Mouse (Mus musculus): Measurements from ENCODE around the gene Itpr1.
A peak's percentile ranks its signal among the peaks of the same experiment; 100 is the strongest.

Itpr1 gene

GRCm38 (mm10) chr6:108212881-108213295, at the start of gene Itpr1:
Gene Itpr1, plus strand, starts transcription at chr6:108213096.
- DNase-seq (ENCODE audit: low spot score), result peak; percentile 99

DNA sequence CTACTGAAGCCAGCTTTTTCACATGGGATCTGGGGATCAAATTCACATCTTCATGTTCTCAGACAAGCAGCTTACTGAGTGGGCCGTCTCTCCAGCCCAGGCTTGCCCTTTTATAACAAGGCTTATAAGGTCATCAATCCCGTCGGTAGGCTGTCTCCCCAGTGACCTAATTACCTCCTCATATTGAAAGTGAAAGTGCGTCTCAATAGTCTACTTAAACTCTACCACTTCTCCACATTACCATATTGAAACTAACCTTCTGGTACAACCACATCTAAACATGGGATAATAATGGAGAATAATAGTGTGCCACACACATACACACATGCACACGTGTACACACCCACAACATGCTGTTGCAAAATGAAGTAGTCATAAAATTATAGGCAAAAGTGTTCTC, 48.0 kb upstream of the Itpr1 start:
- no peak for DNase-seq (ENCODE audit: low spot score)

- no peak for DNase-seq (ENCODE audit: low spot score)
These were observed 47.3 kb upstream of the Itpr1 start for GRCm38 (mm10) chr6:108165598-108165997.

- DNase-seq (ENCODE audit: low spot score), result no peak
These were observed 44.8 kb upstream of the Itpr1 start for GRCm38 (mm10) chr6:108167946-108168680.

DNA sequence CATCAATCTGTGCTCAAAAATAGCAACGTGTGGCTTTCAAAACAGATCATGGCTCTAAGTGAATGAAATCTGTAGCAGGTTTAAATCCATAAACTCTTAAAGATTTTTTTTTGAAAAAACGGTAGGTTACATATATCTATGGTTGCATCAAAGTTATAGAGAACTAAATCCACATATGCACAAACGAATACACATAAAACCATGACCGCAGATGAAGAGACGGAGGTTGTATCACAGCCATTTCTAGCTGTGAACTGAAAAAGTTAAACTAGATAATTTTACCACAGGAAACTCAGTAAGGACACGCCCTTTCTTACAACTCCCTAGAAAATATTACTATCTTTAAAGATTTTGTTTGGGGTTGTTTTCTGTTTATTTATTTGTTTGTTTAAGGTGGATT, 44.2 kb upstream of the Itpr1 start:
- no peak for DNase-seq (ENCODE audit: low spot score)

DNA sequence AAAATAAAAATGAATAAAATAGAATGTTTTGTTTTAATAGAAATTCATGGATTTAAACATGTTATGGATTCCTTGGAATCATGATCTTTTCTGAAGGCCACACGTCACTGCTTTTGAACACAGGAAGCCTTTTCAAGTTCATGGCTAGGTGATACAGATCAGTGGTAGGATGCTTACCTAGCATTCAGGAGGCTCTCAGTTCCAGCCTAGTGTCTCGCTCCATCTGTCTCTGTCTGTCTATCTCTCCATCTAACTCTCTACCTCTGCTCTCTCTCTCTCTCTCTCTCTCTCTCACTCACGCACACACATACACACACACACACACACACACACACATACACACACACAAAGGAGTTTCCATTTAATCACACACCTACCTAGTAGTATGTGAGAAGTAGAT, 43.4 kb upstream of the Itpr1 start:
- no peak for DNase-seq (ENCODE audit: low spot score)

DNA sequence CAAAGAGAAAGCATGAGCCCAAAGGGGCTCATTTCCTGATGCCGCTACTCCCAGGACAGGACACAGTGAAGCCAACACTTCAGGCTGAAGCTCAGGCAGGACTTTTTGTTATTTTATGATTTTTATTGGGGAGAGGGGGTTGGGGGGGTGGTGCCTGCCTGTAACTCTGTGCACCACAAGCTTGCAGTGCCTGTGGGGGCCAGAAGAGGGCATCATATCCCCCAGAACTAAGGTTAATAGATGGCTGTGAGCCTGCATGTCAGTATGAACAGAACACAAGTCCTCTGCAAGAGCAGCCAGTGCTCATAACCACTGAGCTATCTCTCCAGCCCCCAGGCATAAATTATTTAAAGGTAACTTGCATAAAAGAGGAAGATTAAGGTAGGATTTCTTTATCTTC, 40.7 kb upstream of the Itpr1 start:
- DNase-seq (ENCODE audit: low spot score), result no peak

GRCm38 (mm10) chr6:108174181-108174580, 38.7 kb upstream of the Itpr1 start:
- no peak for DNase-seq (ENCODE audit: low spot score)

- no peak for DNase-seq (ENCODE audit: low spot score)
These were observed 33.8 kb upstream of the Itpr1 start for GRCm38 (mm10) chr6:108179087-108179486.

- DNase-seq (ENCODE audit: low spot score), result peak; percentile 82
These were observed 27.8 kb upstream of the Itpr1 start, which contains the start of gene Sumf1 for GRCm38 (mm10) chr6:108184847-108185684. Gene Sumf1, minus strand, starts transcription at chr6:108185582.

DNA sequence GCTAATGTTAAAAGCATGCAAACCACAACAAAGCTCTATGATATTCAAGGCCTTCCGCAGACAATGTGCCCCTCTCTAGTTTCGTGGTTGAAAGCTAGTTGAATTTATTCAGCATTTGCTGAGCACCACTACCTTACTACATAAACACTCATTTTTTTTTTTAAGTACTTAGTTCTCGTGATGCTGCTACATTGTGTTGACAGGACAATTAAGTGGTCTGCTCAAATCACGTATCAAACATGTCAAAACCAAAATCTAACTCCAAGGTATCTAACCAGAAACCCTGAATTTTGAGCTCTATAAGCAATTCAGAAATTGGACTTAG, 27.2 kb upstream of the Itpr1 start:
- no peak for DNase-seq (ENCODE audit: low spot score)

- DNase-seq (ENCODE audit: low spot score), result no peak
These were observed 22.2 kb upstream of the Itpr1 start for GRCm38 (mm10) chr6:108190690-108191089.

GRCm38 (mm10) chr6:108192632-108193031, 20.3 kb upstream of the Itpr1 start:
- no peak for DNase-seq (ENCODE audit: low spot score)

GRCm38 (mm10) chr6:108196665-108197064, 16.2 kb upstream of the Itpr1 start:
- no peak for DNase-seq (ENCODE audit: low spot score)

DNA sequence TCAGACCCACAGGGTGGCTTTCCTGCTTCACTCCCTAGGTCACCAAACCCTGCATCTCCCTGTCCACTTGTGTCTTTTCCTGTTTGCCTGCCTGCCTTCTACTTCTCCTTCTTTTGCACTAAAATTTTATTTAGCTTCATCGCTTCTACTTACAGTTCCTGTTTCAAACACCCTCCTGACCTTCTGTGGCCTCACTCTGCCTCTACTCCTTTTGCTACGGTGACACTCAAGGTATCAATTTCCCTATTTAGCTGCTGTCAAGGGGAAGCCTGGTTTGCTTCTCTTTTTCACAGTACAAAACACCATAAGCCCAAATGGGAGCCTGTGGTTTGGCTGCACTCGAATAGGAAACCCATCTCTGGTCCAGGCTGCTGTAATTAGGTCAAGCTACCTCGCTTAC, 15.8 kb upstream of the Itpr1 start:
- DNase-seq (ENCODE audit: low spot score), result no peak

DNA sequence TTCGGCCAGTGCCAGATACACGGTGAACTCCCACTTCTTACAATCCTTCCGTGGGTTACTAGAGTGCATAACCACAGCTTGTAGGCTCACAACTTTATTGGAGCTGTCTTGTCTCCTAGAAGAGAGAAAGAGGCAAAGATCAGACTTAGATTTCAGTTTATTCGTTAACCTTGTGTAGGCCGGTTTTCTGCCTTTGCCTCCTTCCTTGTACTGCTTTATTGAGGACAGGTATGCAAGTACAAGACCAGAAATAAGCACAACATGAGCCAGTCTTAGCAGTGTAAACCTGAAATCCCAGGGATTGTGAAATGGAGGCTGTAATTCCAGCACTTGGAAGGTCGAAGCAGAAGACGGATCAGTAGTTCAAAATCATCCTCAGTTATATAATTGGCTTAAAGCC, 14.6 kb upstream of the Itpr1 start:
- DNase-seq (ENCODE audit: low spot score), result no peak

DNA sequence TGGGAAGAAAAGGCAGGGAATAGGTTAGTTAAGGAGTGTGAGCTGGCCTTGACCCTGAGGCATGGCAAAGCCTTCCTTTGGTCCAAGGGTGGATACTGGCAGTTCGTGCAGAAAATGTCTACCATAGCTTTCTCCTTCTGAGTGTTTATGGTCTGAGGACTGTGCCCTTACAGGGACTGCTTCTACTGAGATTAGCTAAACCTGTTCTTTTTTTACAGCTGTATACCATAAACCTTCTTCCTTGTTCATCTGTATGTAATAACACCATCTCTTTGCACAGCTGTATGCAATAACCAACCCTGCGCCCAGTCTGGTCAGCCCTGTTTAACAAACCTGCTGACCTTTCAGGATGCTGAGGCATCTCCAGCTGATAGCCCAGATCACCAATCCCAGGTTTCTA, 8.6 kb upstream of the Itpr1 start:
- DNase-seq (ENCODE audit: low spot score), result no peak

DNA sequence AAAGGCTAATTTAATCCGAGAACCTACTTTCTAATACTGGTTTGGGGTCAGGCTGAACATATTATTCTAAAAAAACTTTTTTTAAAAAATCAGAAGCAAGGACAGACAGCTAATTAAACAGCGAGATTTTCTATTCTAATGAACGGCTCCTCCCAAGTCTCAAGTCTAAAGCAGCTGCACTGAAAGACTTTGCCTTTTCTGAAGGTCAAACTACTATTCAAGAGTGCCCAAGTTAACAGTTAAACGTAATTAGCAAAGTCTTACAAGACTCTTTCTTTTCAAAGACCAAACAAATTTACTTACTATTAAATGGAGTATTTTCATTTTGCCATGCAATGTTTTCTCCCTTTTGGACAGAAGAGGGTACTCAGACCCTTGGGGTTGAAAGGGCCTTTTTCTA, 6.8 kb upstream of the Itpr1 start:
- no peak for DNase-seq (ENCODE audit: low spot score)

GRCm38 (mm10) chr6:108206914-108207566, 5.9 kb upstream of the Itpr1 start:
- DNase-seq (ENCODE audit: low spot score), result no peak

GRCm38 (mm10) chr6:108211896-108212880, 708 bp upstream of the Itpr1 start:
- DNase-seq (ENCODE audit: low spot score), result no peak

DNA sequence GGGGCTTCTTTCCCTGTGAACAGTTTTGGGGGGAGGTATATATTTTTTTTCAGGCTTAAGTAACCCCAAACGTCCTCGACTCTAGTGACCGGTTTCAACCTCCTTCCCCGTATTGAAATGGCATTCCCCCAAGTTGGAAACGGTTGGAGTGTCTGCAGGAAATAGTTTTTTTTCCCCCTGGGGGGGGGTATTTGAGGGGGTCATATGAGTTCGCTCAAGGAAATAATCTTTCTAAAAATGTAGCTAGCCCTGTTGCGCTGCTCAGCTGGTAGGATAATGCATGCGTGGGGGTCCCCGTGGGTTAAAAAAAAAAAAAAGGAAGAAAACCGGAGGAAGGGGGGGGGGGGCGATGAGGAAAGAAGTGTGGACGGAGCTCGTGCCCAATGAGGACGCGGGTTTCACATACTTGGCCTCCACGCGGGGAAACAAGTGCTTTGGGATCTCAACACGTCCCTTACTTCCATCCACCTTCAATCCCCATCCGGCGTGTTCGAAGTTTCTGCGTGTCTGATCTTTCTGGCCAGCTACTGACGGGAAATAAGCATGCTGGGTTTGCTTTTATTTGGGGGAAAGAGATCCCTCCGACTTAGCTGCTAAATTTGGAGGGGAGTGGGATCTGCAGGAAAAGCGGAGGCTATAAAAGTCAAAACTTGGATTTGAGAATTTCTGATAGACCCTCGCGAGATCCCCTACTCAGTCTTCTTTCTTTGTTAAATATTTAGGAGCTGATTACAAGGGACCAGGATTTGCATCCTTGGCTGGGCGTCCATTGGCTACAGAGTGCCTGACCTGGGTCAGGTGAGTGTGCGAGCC, 791 bp downstream of the Itpr1 start:
- DNase-seq (ENCODE audit: low spot score), result no peak

Data from ovary, adult 18-20 months (tissue).